Mouse (Mus musculus): ENCODE results near the gene Pla2g2d.
"Not testable (repeated sequence)": the region's sequence is repeated elsewhere in the genome, so short reads cannot be mapped to it uniquely, and the experiment has no call there.

Pla2g2d gene

DNA sequence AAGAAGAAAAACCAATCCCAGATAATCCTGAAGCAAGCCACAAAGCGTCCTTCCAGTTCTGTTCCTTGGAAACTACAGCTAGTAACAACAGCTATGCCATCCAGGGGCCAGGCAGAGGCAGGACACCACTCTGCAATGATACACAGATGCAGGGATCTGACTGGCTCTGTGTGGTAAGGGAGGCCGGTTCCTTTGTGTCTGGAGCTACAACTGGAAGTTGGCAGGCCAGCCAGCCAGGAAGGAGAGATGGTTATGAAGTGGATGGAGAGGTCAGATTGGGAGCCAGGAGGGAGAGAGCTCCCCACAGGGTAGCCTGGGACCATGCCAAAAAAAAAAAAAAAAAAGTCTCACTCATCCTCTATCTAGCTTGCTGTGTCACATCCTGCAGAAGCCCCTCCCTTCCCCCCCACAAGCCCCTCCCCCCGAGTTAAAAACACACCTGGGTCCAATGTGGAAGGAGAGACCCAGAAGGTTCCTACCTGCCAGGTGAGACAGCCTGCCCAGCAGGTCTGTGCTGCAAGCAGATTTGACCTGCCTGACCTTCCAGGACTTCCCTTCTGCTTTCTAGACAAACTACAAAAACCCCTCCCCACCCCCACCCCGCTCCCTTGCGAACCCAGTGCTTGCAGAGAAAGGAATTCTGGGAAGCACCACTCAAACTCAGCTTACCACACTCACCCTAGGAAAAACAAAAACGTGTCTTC, 21.1 kb downstream of the Pla2g2d start:
- no peak for DNase-seq (ENCODE audit: low read depth, low spot score)
- Histone ChIP-seq H3K36me3 (ENCODE audit: control insufficient read depth, insufficient read depth, low read length, poor library complexity, severe bottlenecking) (no peaks in the 10 kb centered on the region), H3K27me3 (ENCODE audit: control insufficient read depth, insufficient read depth, low read length, poor library complexity, severe bottlenecking) (no peaks in the 10 kb centered on the region)

DNA sequence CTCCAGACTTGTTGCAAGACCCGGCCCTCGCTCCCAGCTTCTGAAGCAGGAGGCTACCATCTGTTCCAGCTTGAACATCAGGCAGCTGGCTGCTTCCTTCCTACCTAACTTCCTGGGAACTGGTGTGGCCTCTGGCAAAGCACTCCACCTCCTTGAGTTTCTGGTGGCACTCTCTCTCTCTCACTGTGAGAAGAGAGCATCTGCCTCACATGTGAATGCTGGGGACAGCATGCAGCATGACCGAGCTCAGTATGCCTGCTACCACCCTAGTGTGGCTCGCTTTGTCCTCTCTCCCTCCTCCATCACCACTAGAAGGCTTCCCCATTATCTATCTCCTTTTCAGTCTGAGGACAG, 21.7 kb downstream of the Pla2g2d start:
- H3K27me3 ChIP-seq (ENCODE audit: control insufficient read depth, insufficient read depth, low read length, poor library complexity, severe bottlenecking), result no peaks in the 10 kb centered on the region
- DNase-seq (ENCODE audit: low read depth, low spot score), result no peak
- no peaks in the 10 kb centered on the region for H3K36me3 ChIP-seq (ENCODE audit: control insufficient read depth, insufficient read depth, low read length, poor library complexity, severe bottlenecking)

DNA sequence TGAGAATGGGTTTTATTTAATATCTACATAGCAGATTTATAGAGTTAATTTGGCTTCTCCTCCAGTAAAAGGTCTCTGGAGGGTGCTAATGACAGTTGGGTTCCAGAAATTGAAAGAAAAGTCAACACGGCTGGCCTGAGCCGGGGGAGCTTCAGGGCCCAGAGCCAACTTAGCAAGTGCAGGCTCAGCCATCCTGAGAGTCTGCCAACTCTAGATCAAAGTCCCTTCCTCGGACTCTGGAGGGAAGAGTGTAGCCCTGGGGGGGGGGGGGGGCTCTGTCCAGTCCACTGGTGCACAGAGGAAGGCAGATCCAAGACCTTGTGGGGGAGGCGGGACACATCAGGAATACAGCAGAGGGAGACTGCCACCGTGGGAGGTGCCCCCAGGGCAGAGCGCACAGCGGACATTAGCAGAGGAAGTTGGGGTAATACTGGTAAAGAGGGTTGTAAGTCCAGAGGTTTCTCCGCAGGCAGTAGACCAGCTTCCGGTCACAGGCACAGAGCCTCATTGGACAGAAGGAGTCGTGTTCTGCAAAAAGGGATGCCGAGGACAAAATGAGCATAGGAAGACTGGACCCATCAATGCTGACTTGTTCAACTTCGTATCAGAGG, 24.7 kb downstream of the Pla2g2d start:
- no peak for DNase-seq (ENCODE audit: low read depth, low spot score)
- no peaks in the 10 kb centered on the region for H3K27me3 ChIP-seq (ENCODE audit: control insufficient read depth, insufficient read depth, low read length, poor library complexity, severe bottlenecking)
- no peaks in the 10 kb centered on the region for H3K36me3 ChIP-seq (ENCODE audit: control insufficient read depth, insufficient read depth, low read length, poor library complexity, severe bottlenecking)

DNA sequence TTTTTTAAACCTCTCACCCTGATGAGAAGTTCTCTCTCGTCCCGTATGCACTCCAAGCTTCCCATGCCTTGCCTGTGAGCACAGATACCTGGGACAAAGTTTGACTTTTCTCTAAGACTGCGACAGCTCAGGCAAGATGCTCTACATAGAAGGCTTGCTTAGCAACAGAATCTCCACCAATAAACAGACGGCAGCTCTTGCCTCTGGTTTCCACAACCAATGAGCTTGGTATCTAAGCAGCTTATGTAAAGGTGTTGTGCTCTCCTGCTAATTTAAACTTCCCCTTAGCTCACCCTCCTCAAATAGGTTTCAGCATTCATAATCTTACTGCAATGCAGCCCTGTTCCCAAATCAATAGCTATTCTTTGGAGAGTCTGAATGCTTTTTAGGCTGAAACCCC, 26.1 kb downstream of the Pla2g2d start:
- no peaks in the 10 kb centered on the region for H3K36me3 ChIP-seq (ENCODE audit: control insufficient read depth, insufficient read depth, low read length, poor library complexity, severe bottlenecking)

DNA sequence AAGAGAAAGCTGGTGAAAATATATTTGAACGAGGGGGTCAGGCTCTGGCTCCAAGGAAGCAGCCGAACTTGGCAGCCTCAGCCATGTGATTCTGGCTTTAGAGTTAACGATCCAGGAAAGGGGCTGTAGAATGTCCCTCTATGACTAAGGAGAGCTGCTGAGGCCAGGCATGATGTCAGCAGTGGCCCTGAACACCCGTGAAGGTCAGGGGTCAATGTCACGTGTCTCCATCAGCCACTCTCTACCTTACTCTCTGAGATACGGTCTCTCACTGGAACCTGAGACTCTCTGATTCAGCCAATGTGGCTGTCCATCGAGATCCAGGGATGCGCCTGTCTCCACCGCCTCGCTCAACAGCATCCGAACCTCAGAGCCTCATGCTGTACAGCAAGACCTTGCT, 27.4 kb downstream of the Pla2g2d start:
- DNase-seq (ENCODE audit: low read depth, low spot score), result no peak
- Histone ChIP-seq H3K36me3 (ENCODE audit: control insufficient read depth, insufficient read depth, low read length, poor library complexity, severe bottlenecking) (no peaks in the 10 kb centered on the region), H3K27me3 (ENCODE audit: control insufficient read depth, insufficient read depth, low read length, poor library complexity, severe bottlenecking) (no peaks in the 10 kb centered on the region)

More for the DNA sequence above, 26.1 kb downstream of the Pla2g2d start:
- no peaks in the 10 kb centered on the region for H3K27me3 ChIP-seq (ENCODE audit: control insufficient read depth, insufficient read depth, low read length, poor library complexity, severe bottlenecking)
- no peak for DNase-seq (ENCODE audit: low read depth, low spot score)

DNA sequence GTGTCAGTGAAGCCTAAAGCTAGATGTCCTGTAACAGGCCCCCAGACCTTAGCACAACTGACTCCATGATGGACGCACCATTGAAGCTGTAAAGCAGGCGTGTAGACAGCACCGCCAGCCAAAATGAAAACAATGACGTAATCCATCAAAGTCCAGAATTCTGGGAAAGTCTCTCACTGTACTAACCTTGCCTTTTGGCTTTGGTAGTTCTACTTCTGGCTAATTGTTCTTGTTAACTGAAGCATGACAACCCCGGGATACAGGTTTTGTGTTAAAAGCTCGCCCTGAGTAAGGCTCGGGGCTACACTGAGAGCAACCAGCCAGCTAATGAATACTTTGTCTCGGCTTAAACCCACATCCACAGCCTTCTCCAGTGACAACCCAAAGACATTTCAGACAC, 29.7 kb downstream of the Pla2g2d start:
- no peak for DNase-seq (ENCODE audit: low read depth, low spot score)
- Histone ChIP-seq H3K27me3 (ENCODE audit: control insufficient read depth, insufficient read depth, low read length, poor library complexity, severe bottlenecking) (no peaks in the 10 kb centered on the region), H3K36me3 (ENCODE audit: control insufficient read depth, insufficient read depth, low read length, poor library complexity, severe bottlenecking) (no peaks in the 10 kb centered on the region)

DNA sequence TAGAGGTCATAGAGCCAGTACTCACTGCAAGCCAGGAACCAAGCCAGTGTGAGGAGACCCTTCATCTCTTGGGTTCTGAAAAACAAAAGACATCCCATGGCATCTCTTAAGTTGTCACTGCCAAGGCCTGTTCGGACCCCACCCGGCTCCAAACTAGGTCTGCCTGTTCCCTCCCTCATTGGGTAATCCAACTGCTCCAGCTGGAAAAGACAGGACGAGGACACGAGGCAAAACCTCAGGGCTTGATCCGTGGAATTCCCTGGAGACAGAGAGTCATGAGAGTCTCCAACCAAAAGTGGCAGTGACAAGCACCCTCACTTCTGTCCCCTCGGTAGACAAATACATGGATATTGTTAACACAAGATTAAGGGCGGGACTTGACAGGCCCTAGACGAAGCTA, 30.6 kb downstream of the Pla2g2d start:
- H3K36me3 ChIP-seq (ENCODE audit: control insufficient read depth, insufficient read depth, low read length, poor library complexity, severe bottlenecking), result no peaks in the 10 kb centered on the region
- no peak for DNase-seq (ENCODE audit: low read depth, low spot score)
- H3K27me3 ChIP-seq (ENCODE audit: control insufficient read depth, insufficient read depth, low read length, poor library complexity, severe bottlenecking), result no peaks in the 10 kb centered on the region

DNA sequence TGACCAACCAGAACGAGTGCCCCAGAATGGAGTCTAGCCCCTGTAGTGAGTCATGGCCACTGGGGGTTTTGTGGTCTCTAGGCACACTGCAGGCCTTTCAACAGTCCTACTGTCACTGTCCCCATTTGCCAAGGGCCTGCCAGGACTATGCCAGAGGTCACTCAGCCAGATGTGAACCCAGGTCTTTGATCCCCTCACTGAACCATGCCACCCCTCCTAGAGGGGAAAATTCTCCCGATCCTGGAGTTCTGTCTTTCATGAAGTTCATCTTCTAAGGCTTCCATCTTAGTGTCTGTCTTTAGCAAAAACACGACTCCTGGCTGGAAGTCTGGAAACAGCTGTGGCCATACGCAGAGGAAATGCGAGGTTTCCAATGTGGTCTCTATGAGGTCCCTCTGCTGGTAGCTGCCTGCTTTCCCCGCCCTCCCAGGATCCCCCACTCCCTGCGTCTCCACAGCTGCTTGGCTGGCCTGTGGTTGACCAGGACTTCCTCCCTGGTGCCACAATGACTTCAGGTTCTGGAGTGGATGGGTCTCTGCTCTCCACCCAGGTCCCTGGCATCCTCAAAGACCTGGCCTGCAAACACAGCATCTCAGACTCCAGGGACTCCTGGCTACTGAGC, 31.5 kb downstream of the Pla2g2d start:
- Histone ChIP-seq H3K36me3 (ENCODE audit: control insufficient read depth, insufficient read depth, low read length, poor library complexity, severe bottlenecking) (no peaks in the 10 kb centered on the region), H3K27me3 (ENCODE audit: control insufficient read depth, insufficient read depth, low read length, poor library complexity, severe bottlenecking) (no peaks in the 10 kb centered on the region)
- no peak for DNase-seq (ENCODE audit: low read depth, low spot score)

DNA sequence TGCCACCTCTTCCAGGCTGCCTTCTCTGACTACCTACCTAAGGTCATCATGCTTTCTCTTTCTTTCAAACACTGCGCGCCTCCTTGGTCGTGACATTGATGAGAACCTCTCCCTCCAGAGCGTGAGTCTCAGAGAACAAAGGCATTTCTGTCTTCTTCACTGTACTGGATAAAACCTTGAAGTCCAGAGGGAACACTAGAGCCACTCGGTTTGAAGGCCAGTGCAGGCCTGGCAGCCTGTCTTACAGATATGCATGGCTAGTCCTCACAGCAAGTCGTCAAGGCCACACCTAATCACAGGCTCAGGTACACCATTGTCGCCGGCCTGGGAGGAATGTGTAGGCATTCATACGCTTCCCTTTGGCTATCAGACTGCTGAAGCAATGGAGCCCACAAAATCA, 40.6 kb downstream of the Pla2g2d start:
- no peaks in the 10 kb centered on the region for H3K27me3 ChIP-seq (ENCODE audit: control insufficient read depth, insufficient read depth, low read length, poor library complexity, severe bottlenecking)
- DNase-seq (ENCODE audit: low read depth, low spot score), result no peak
- no peaks in the 10 kb centered on the region for H3K36me3 ChIP-seq (ENCODE audit: control insufficient read depth, insufficient read depth, low read length, poor library complexity, severe bottlenecking)

DNA sequence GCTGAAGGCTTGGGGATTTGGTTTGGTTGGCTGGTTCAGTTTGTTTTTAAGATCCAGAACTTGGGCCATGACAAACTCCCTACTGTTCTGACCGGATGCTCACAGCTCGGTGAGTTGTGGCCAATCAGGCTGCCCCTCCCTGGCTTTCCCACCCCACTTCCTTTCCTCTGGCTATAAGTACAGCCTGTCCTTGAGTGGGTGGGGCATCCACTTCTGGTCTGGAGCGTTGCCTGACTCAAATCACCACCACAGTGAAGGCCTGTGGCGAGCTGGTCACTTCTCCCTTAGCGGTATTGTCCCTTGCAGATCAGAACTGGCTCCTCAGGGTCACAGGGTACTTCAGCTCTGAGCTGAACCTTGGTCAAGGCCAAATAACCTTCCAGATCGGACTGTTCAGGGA, 42.2 kb downstream of the Pla2g2d start:
- DNase-seq (ENCODE audit: low read depth, low spot score), result no peak
- Histone ChIP-seq H3K36me3 (ENCODE audit: control insufficient read depth, insufficient read depth, low read length, poor library complexity, severe bottlenecking) (no peaks in the 10 kb centered on the region), H3K27me3 (ENCODE audit: control insufficient read depth, insufficient read depth, low read length, poor library complexity, severe bottlenecking) (no peaks in the 10 kb centered on the region)

DNA sequence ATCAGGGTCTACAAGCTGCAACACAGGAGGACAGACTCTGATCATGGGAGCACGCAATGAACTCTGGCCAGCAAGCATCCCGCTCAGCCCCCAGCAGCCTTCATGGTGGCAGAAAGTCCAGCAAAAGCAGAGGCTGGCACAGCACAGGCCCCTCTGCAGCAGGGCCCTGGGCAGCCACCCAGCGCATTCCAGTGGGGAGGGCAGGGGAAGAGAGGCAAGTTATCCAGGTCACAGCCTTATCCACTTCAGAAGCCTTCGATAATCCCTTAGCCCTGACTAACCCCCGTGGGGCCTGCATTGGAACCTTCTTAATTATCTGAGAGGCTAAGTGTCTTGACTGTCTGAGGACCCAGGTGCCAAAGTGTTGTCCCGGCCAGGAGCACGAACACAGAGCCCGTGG, 43.6 kb downstream of the Pla2g2d start:
- no peak for DNase-seq (ENCODE audit: low read depth, low spot score)
- Histone ChIP-seq H3K27me3 (ENCODE audit: control insufficient read depth, insufficient read depth, low read length, poor library complexity, severe bottlenecking) (no peaks in the 10 kb centered on the region), H3K36me3 (ENCODE audit: control insufficient read depth, insufficient read depth, low read length, poor library complexity, severe bottlenecking) (no peaks in the 10 kb centered on the region)

DNA sequence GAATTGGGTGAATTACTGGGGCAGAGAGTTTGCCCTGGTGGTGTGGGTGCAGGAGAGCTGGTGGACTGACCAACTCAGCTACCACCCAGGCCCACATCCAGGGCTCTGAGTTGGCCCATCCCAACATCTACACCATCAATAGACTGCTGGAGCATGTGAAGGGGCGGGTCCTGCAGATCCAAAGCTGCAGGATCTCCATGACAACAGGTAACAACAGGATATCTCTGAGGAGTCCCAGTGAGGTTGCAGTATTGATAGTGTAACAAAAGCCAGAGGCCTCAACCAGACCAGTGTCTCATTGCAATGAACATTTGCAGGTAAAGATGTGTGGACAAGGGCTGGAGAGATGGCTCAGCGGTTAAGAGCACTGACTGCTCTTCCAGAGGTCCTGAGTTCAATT, 45.5 kb downstream of the Pla2g2d start:
- no peaks in the 10 kb centered on the region for H3K36me3 ChIP-seq (ENCODE audit: control insufficient read depth, insufficient read depth, low read length, poor library complexity, severe bottlenecking)
- H3K27me3 ChIP-seq (ENCODE audit: control insufficient read depth, insufficient read depth, low read length, poor library complexity, severe bottlenecking), result no peaks in the 10 kb centered on the region
- no peak for DNase-seq (ENCODE audit: low read depth, low spot score)

DNA sequence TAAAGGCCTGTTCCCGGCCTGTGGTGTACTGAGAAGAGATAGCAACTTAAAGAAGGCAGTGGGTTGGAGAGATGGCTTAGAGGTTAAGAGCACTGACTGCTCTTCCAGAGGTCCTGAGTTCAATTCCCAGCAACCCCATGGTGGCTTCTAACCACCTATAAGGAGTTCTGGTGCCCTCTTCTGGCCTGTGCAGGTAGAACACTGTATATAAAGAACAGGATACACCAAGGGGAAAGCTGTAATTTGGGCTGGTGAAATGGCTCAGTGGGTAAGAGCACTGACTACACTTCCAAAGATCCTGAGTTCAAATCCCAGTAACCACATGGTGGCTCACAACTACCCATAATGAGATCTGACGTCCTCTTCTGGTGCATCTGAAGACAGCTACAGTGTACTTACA, 48.6 kb downstream of the Pla2g2d start:
- not testable (repeated sequence) for H3K36me3 ChIP-seq (ENCODE audit: control insufficient read depth, insufficient read depth, low read length, poor library complexity, severe bottlenecking)

DNA sequence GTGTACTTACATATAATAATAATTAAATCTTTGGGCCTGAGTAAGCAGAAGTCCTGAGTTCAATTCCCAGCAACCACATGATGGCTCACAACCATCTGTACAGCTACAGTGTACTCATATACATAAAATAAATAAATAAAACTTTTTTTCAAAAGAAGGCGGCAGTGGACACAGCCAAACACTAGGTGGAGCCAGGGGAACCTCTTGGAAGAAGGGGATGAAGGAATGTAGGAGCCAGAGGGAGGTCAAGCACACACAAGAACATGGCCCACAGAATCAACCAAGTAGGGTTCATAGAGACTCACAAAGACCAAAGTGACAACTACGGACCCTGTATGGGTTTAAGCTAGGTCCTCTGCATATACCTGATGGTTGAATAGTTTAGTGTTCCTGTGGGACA, 49.1 kb downstream of the Pla2g2d start:
- no peaks in the 10 kb centered on the region for H3K27me3 ChIP-seq (ENCODE audit: control insufficient read depth, insufficient read depth, low read length, poor library complexity, severe bottlenecking)
- H3K36me3 ChIP-seq (ENCODE audit: control insufficient read depth, insufficient read depth, low read length, poor library complexity, severe bottlenecking), result no peaks in the 10 kb centered on the region
- DNase-seq (ENCODE audit: low read depth, low spot score), result no peak

More for the DNA sequence above, 48.6 kb downstream of the Pla2g2d start:
- DNase-seq (ENCODE audit: low read depth, low spot score); H3K27me3 ChIP-seq (ENCODE audit: control insufficient read depth, insufficient read depth, low read length, poor library complexity, severe bottlenecking): not testable (repeated sequence)

DNA sequence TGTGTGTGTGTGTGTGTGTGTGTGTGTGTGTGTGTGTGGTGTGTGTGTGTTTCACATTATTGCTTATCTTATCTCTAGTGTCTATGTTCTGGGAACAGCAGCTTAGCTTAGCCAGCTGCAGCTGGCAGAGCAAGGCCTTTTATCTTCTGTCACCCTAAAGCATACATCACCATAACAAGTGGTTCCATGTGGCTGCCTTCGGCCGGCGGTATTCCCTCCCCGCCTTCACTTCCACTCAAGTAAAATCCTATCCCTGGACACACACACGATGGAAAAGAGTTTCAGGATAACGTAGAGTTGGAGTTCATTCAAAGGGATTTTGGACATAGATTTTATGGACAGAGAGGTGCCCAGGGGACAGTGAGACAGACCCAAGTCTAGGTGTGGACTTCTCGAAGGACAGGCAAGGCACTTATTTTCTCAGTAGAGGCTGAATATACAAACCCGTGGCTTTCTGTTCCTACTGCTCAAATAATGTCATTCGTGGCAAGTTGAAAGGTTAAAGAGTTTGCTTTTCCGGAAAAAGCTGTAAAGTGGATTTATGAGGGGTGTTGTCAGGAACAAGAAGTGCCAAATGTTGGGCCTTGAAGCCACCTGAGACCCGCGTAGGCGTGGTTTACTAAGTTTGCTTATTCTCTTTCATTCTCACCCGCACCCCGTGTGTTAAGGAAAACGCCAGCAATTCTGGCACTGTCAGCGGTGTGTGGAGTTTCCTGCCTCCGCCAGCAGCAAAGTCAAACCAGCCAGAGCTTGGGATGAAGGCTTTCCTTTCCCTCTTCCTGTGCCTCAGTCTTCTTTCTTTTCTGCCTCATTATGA, 50.4 kb downstream of the Pla2g2d start:
- no peak for DNase-seq (ENCODE audit: low read depth, low spot score)
- no peaks in the 10 kb centered on the region for H3K27me3 ChIP-seq (ENCODE audit: control insufficient read depth, insufficient read depth, low read length, poor library complexity, severe bottlenecking)
- H3K36me3 ChIP-seq (ENCODE audit: control insufficient read depth, insufficient read depth, low read length, poor library complexity, severe bottlenecking), result no peaks in the 10 kb centered on the region
